Mouse (Mus musculus) forebrain, embryonic 12.5 days (tissue): ENCODE measurements around the gene Smco3. TPM values are rescaled to one million over a fixed set of nuclear protein-coding genes. Genes with fewer than 3 reads are reported as not detected.
A peak's percentile ranks its signal among the peaks of the same experiment; 100 is the strongest.
"Not testable (repeated sequence)": the region's sequence is repeated elsewhere in the genome, so short reads cannot be mapped to it uniquely, and the experiment has no call there.

Experiments used
- ATAC-seq: fragments of 200-750 bp; cut with Nextera tagmentation; 2 replicates; pipeline ENCODE4 v1.8.0; 2017; ENCODE audit warnings: moderate TSS enrichment; ENCODE audit not compliant: low FRiP score
- H3K27ac ChIP-seq: fragments of 300-500 bp; sonication (generic); 2 replicates; pipeline ENCODE4 v1.5.1; 2016; ENCODE audit warnings: mild to moderate bottlenecking
- H3K27me3 ChIP-seq: fragments of 300-500 bp; sonication (generic); 2 replicates; pipeline ENCODE4 v1.6.1; 2016; ENCODE audit warnings: mild to moderate bottlenecking
- H3K36me3 ChIP-seq: fragments of 300-500 bp; sonication (generic); replicated peaks from 2 replicates; pipeline ENCODE4 v1.6.1; 2016; ENCODE audit warnings: mild to moderate bottlenecking
- H3K4me1 ChIP-seq: fragments of 300-500 bp; sonication (generic); 2 replicates; pipeline ENCODE4 v1.6.1; 2016
- H3K4me2 ChIP-seq: fragments of 300-500 bp; sonication (generic); 2 replicates; pipeline ENCODE4 v1.6.1; 2016; ENCODE audit warnings: mild to moderate bottlenecking, moderate library complexity
- H3K4me3 ChIP-seq: fragments of 300-500 bp; sonication (generic); replicated peaks from 2 replicates; pipeline ENCODE4 v1.5.1; 2016; ENCODE audit warnings: mild to moderate bottlenecking
- H3K9ac ChIP-seq: fragments of 300-500 bp; sonication (generic); 2 replicates; pipeline ENCODE4 v1.6.1; 2016; ENCODE audit warnings: mild to moderate bottlenecking
- H3K9me3 ChIP-seq: fragments of 300-500 bp; sonication (generic); 2 replicates; pipeline ENCODE4 v1.6.1; 2016
- WGBS: fragments of 180-500 bp; shearing (Covaris S2); methylation state at CpG from one replicate; pipeline ENCODE4 v1.1.7; 2016; 5-methylcytosine and 5-hydroxymethylcytosine counted together
- polyA plus RNA-seq: library from polyadenylated mRNA; unstranded; fragments of >200 nt; fragmentation: Nextera tagmentation; extraction: Ambion mirVana; gene quantifications from 2 replicates; pipeline ENCODE4 v1.2.1, GENCODE M21; 2016

The Smco3 gene
- polyA plus RNA-seq, 1 experiment from 2014 or later = 0.52 TPM

- WGBS = 25% methylated on average over 12 of the region's 12 CpGs
- Histone ChIP-seq H3K36me3 (no peaks in the 10 kb centered on the region), H3K4me3 (peak overlapping the region; percentile 66), H3K9me3 (no peaks in the 10 kb centered on the region), H3K9ac (peak overlapping the region; percentile 92), H3K4me2 (peak overlapping the region; percentile 77), H3K27ac (peak overlapping the region; percentile 100), H3K4me1 (peaks cover 19% of the 10 kb centered on the region), H3K27me3 (no peaks in the 10 kb centered on the region)
- peak; percentile 1 for ATAC-seq
Observed at GRCm38 (mm10) chr6:136803093-136803738, 32.0 kb downstream of the Smco3 start.

- 81% methylated on average over 6 of the region's 6 CpGs for WGBS
- peaks cover 13% of the 10 kb centered on the region for H3K4me1 ChIP-seq
- H3K9ac ChIP-seq = no peak overlapping the region
- H3K4me2 ChIP-seq = no peak overlapping the region
- H3K27ac ChIP-seq = no peak overlapping the region
- no peaks in the 10 kb centered on the region for H3K9me3 ChIP-seq
- ATAC-seq = no peak
- H3K36me3 ChIP-seq = no peaks in the 10 kb centered on the region
- H3K27me3 ChIP-seq = no peaks in the 10 kb centered on the region
- H3K4me3 ChIP-seq = no peak overlapping the region
Observed at GRCm38 (mm10) chr6:136801274-136801673, 34.0 kb downstream of the Smco3 start.

GRCm38 (mm10) chr6:136800710-136801109 is 34.5 kb downstream of the Smco3 start:
- H3K9me3 ChIP-seq = no peaks in the 10 kb centered on the region
- WGBS = 91% methylated on average over 8 of the region's 8 CpGs
- no peak for ATAC-seq
- H3K4me2 ChIP-seq = no peak overlapping the region
- H3K27me3 ChIP-seq = no peaks in the 10 kb centered on the region
- H3K4me3 ChIP-seq = no peak overlapping the region
- no peak overlapping the region for H3K9ac ChIP-seq
- H3K27ac ChIP-seq = no peak overlapping the region
- H3K36me3 ChIP-seq = no peaks in the 10 kb centered on the region
- H3K4me1 ChIP-seq = peaks cover 13% of the 10 kb centered on the region

- H3K4me2 ChIP-seq, H3K4me3 ChIP-seq, H3K36me3 ChIP-seq, H3K9ac ChIP-seq, H3K27me3 ChIP-seq, H3K9me3 ChIP-seq, H3K27ac ChIP-seq, ATAC-seq: not testable (repeated sequence)
- H3K4me1 ChIP-seq = peaks cover 13% of the 10 kb centered on the region
- WGBS = 90% methylated on average over 3 of the region's 3 CpGs
Observed at GRCm38 (mm10) chr6:136797874-136798693, 37.2 kb downstream of the Smco3 start.

GRCm38 (mm10) chr6:136795850-136796249 is 39.4 kb downstream of the Smco3 start:
- no peak overlapping the region for H3K4me3 ChIP-seq
- 51% methylated on average over 6 of the region's 6 CpGs for WGBS

GRCm38 (mm10) chr6:136795110-136795509 is 40.1 kb downstream of the Smco3 start:
- Histone ChIP-seq H3K27me3 (peaks cover 7% of the 10 kb centered on the region; the same call in 1 of the 2 replicates), H3K4me1 (peaks cover 9% of the 10 kb centered on the region), H3K36me3 (no peaks in the 10 kb centered on the region), H3K9me3 (no peaks in the 10 kb centered on the region), H3K4me3 (no peak overlapping the region), H3K9ac (no peak overlapping the region), H3K27ac (no peak overlapping the region), H3K4me2 (no peak overlapping the region)
- 59% methylated on average over 1 of the region's 1 CpGs for WGBS
- no peak for ATAC-seq

More at GRCm38 (mm10) chr6:136795850-136796249, 39.4 kb downstream of the Smco3 start:
- Histone ChIP-seq H3K9ac (no peak overlapping the region), H3K27ac (no peak overlapping the region), H3K9me3 (no peaks in the 10 kb centered on the region), H3K4me1 (peaks cover 9% of the 10 kb centered on the region), H3K27me3 (peaks cover 7% of the 10 kb centered on the region; the same call in 1 of the 2 replicates), H3K4me2 (no peak overlapping the region), H3K36me3 (no peaks in the 10 kb centered on the region)
- no peak for ATAC-seq

- Histone ChIP-seq H3K9me3 (no peaks in the 10 kb centered on the region), H3K4me3 (peak overlapping the region; percentile 40), H3K27me3 (peaks cover 7% of the 10 kb centered on the region; the same call in 1 of the 2 replicates), H3K27ac (no peak overlapping the region), H3K9ac (peak overlapping the region; percentile 50), H3K4me1 (peaks cover 9% of the 10 kb centered on the region), H3K36me3 (no peaks in the 10 kb centered on the region), H3K4me2 (peak overlapping the region; percentile 70)
- ATAC-seq = 0 out of 2 replicates have a peak, but pooled peaks have one; percentile 41
- WGBS = 1% methylated on average over 24 of the region's 24 CpGs
Observed at GRCm38 (mm10) chr6:136793831-136794525, 41.3 kb downstream of the Smco3 start.

GRCm38 (mm10) chr6:136792884-136793758 is 42.1 kb downstream of the Smco3 start:
- Histone ChIP-seq H3K9me3 (no peaks in the 10 kb centered on the region), H3K36me3 (no peaks in the 10 kb centered on the region), H3K4me2 (peak overlapping the region; percentile 70), H3K9ac (no peak overlapping the region), H3K27me3 (peaks cover 7% of the 10 kb centered on the region; the same call in 1 of the 2 replicates), H3K27ac (no peak overlapping the region), H3K4me3 (peak overlapping the region; percentile 40), H3K4me1 (peaks cover 9% of the 10 kb centered on the region)
- WGBS = 25% methylated on average over 16 of the region's 16 CpGs
- ATAC-seq = no peak

- Histone ChIP-seq H3K4me2 (no peak overlapping the region), H3K36me3 (no peaks in the 10 kb centered on the region), H3K27me3 (peaks cover 7% of the 10 kb centered on the region; the same call in 1 of the 2 replicates), H3K9me3 (no peaks in the 10 kb centered on the region), H3K4me3 (no peak overlapping the region), H3K4me1 (peaks cover 9% of the 10 kb centered on the region), H3K9ac (no peak overlapping the region), H3K27ac (no peak overlapping the region)
- WGBS = 83% methylated on average over 5 of the region's 5 CpGs
- ATAC-seq = no peak
Observed at GRCm38 (mm10) chr6:136789391-136789971, 45.8 kb downstream of the Smco3 start.

- Histone ChIP-seq H3K9ac (no peak overlapping the region), H3K4me2 (no peak overlapping the region), H3K27ac (no peak overlapping the region), H3K36me3 (no peaks in the 10 kb centered on the region), H3K4me1 (no peaks in the 10 kb centered on the region), H3K27me3 (no peaks in the 10 kb centered on the region), H3K9me3 (no peaks in the 10 kb centered on the region), H3K4me3 (no peak overlapping the region)
- no peak for ATAC-seq
- 81% methylated on average over 9 of the region's 9 CpGs for WGBS
Observed at GRCm38 (mm10) chr6:136782761-136783160, 52.5 kb downstream of the Smco3 start.

- no peak for ATAC-seq
- 85% methylated on average over 12 of the region's 12 CpGs for WGBS
Observed at GRCm38 (mm10) chr6:136782146-136782545, 53.1 kb downstream of the Smco3 start.

More at GRCm38 (mm10) chr6:136782146-136782545, 53.1 kb downstream of the Smco3 start:
- H3K9me3 ChIP-seq = no peaks in the 10 kb centered on the region
- H3K27ac ChIP-seq = no peak overlapping the region
- H3K4me3 ChIP-seq = no peak overlapping the region
- no peak overlapping the region for H3K4me2 ChIP-seq
- no peaks in the 10 kb centered on the region for H3K4me1 ChIP-seq
- no peak overlapping the region for H3K9ac ChIP-seq
- no peaks in the 10 kb centered on the region for H3K36me3 ChIP-seq
- H3K27me3 ChIP-seq = no peaks in the 10 kb centered on the region
